ENCODE assay signal across 35 mouse cellular contexts in the genomic region with DNA sequence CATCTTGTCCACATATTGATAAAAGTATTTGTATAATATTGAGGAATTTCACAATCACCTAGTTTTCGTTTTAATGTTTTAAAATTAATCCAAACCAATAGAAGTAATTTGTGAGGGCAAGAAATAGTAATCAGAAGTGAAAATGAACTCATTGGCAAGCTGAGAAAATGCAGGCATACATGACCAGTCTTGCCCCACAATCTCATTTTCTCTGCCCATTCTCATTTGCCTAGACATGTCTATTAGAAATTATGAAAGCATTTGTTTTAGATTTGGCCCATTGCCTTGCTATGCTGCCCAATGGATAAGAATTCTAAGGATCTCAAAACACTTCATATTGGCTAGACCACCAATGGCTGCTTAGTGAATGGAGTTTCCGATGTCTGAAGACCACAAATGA.
"Had no signal": no experiment of that assay in that cellular context is flagged by ENCODE, and none has a peak within 500 bp of the region (broad histone marks: within the 10 kb centered on the region; RNA-seq: fewer than 3 reads in every experiment).

No protein-coding gene starts in this region.

- H3K27ac ChIP-seq: heart, embryonic 13.5 days; heart, embryonic 15.5 days; hindbrain, embryonic 10.5 days; hindbrain, embryonic 12.5 days; hindbrain, embryonic 13.5 days; hindbrain, embryonic 14.5 days; hindbrain, embryonic 15.5 days; hindbrain, postnatal 0 days; intestine, embryonic 15.5 days; kidney, embryonic 15.5 days; kidney, postnatal 0 days; layer of hippocampus, adult 2 months; left cerebral cortex, adult 2 months had no signal

- ATAC-seq: hindbrain, embryonic 16.5 days; hindbrain, postnatal 0 days; inflammation-experienced regulatory T-cells, adult 6 months; intestine, embryonic 15.5 days; intestine, embryonic 16.5 days; intestine, postnatal 0 days had no signal

- H3K9ac ChIP-seq: heart, embryonic 12.5 days; heart, embryonic 13.5 days; heart, embryonic 15.5 days; hindbrain, embryonic 12.5 days; hindbrain, embryonic 13.5 days; hindbrain, embryonic 14.5 days; hindbrain, embryonic 15.5 days; intestine, embryonic 15.5 days; kidney, embryonic 15.5 days had no signal

- H3K4me3 ChIP-seq: heart, embryonic 12.5 days; heart, embryonic 13.5 days; heart, embryonic 15.5 days; hindbrain, embryonic 10.5 days; hindbrain, embryonic 12.5 days; hindbrain, embryonic 13.5 days; hindbrain, embryonic 15.5 days; intestine, embryonic 15.5 days; kidney, embryonic 15.5 days; layer of hippocampus, adult 2 months; left cerebral cortex, adult 2 months had no signal

- H3K27me3 ChIP-seq: heart, embryonic 12.5 days; heart, embryonic 13.5 days; heart, embryonic 15.5 days; hindbrain, embryonic 12.5 days; hindbrain, embryonic 13.5 days; hindbrain, embryonic 15.5 days; intestine, embryonic 15.5 days; kidney, embryonic 15.5 days had no signal

- H3K36me3 ChIP-seq: heart, embryonic 12.5 days; heart, embryonic 13.5 days; heart, embryonic 15.5 days; hindbrain, embryonic 10.5 days; hindbrain, embryonic 12.5 days; hindbrain, embryonic 13.5 days; hindbrain, embryonic 15.5 days; intestine, embryonic 15.5 days; kidney, embryonic 15.5 days had no signal

- DNase-seq: heart, postnatal 10 days; heart, postnatal 14 days; heart, postnatal 36 days; heart, postnatal 4 days; kidney, adult 11 months; kidney, adult 18-20 months; kidney, adult 2 months; kidney, adult 8-10 months; kidney, adult 9 months; kidney, postnatal 10 days; kidney, postnatal 14 days; kidney, postnatal 25 days; kidney, postnatal 36 days; kidney, postnatal 4 days; layer of hippocampus, adult 9-11 months; layer of hippocampus, postnatal 36 days had no signal

- H3K9me3 ChIP-seq: heart, embryonic 12.5 days; heart, embryonic 13.5 days; heart, embryonic 15.5 days; hindbrain, embryonic 10.5 days; hindbrain, embryonic 12.5 days; hindbrain, embryonic 13.5 days; hindbrain, embryonic 15.5 days; intestine, embryonic 15.5 days; kidney, embryonic 15.5 days had no signal

- H3K4me1 ChIP-seq: heart, embryonic 12.5 days; heart, embryonic 13.5 days; heart, embryonic 15.5 days; hindbrain, embryonic 10.5 days; hindbrain, embryonic 12.5 days; hindbrain, embryonic 13.5 days; hindbrain, embryonic 15.5 days; intestine, embryonic 15.5 days; kidney, embryonic 15.5 days had no signal

- H3K4me2 ChIP-seq: heart, embryonic 11.5 days; heart, embryonic 12.5 days; heart, embryonic 13.5 days; heart, embryonic 15.5 days; hindbrain, embryonic 12.5 days; hindbrain, embryonic 13.5 days; hindbrain, embryonic 14.5 days; hindbrain, embryonic 15.5 days; intestine, embryonic 15.5 days; kidney, embryonic 15.5 days had no signal
